Mouse (Mus musculus) heart, postnatal 0 days (tissue): ENCODE measurements around the gene Tnk2. TPM values are rescaled to one million over a fixed set of nuclear protein-coding genes. Genes with fewer than 3 reads are reported as not detected.

Experiments used
- ATAC-seq: fragments of 200-750 bp; cut with Nextera tagmentation; 2 replicates; pipeline ENCODE4 v1.8.0; 2017; ENCODE audit warnings: low read depth, moderate number of reproducible peaks, moderate library complexity; ENCODE audit not compliant: insufficient read depth
- DNase-seq: peaks from one replicate; pipeline ENCODE4 v3.0.0-alpha.2; 2016; ENCODE audit warnings: low spot score
- H3K27ac ChIP-seq: fragments of 300-500 bp; sonication (generic); 2 replicates; pipeline ENCODE4 v1.5.1; 2014; ENCODE audit warnings: low read depth, mild to moderate bottlenecking
- H3K27me3 ChIP-seq: fragments of 300-500 bp; sonication (generic); 2 replicates; pipeline ENCODE4 v1.6.1; 2014; ENCODE audit warnings: low read length, mixed read lengths; ENCODE audit not compliant: control insufficient read depth, insufficient read depth
- H3K36me3 ChIP-seq: fragments of 300-500 bp; sonication (generic); replicated peaks from 2 replicates; pipeline ENCODE4 v1.6.1; 2014; ENCODE audit warnings: low read length, mixed read lengths; ENCODE audit not compliant: control insufficient read depth, insufficient read depth
- H3K4me1 ChIP-seq: fragments of 300-500 bp; sonication (generic); 2 replicates; pipeline ENCODE4 v1.6.1; 2014; ENCODE audit warnings: antibody characterized with exemption; ENCODE audit not compliant: control insufficient read depth, insufficient read depth
- H3K4me2 ChIP-seq: fragments of 300-500 bp; sonication (generic); 2 replicates; pipeline ENCODE4 v1.6.1; 2014; ENCODE audit warnings: low read depth, mild to moderate bottlenecking, low read length, moderate library complexity
- H3K4me3 ChIP-seq: fragments of 300-500 bp; sonication (generic); 2 replicates; pipeline ENCODE4 v1.5.1; 2014; ENCODE audit warnings: low read depth, low read length
- H3K9ac ChIP-seq: fragments of 300-500 bp; sonication (generic); replicated peaks from 2 replicates; pipeline ENCODE4 v1.6.1; 2014; ENCODE audit warnings: low read depth, low read length, mixed read lengths
- H3K9me3 ChIP-seq: fragments of 300-500 bp; sonication (generic); replicated peaks from 2 replicates; pipeline ENCODE4 v1.6.1; 2016; ENCODE audit warnings: low read length; ENCODE audit not compliant: control insufficient read depth
- CTCF ChIP-seq: IDR thresholded peaks from 2 replicates; pipeline ENCODE4 v1.5.1; 2016; ENCODE audit warnings: antibody characterized with exemption, control low read depth, low read depth
- EP300 ChIP-seq: IDR thresholded peaks from 2 replicates; pipeline ENCODE4 v1.6.1; 2016; ENCODE audit warnings: antibody characterized with exemption, low read depth
- whole genome bisulfite sequencing: fragments of 180-500 bp; shearing (Covaris S2); extraction: QIAGEN DNeasy Blood & Tissue Kit; methylation state at CpG from one replicate; pipeline ENCODE4 v1.1.7; 2014; 5-methylcytosine and 5-hydroxymethylcytosine counted together
- polyA plus RNA-seq: library from polyadenylated mRNA; unstranded; fragments of >200 nt; fragmentation: Nextera tagmentation; extraction: Ambion mirVana; gene quantifications from 2 replicates; pipeline ENCODE4 v1.2.1, GENCODE M21; 2015
- total RNA-seq: library from RNA; depleted of rRNA; stranded (reverse); fragments of >200 nt; gene quantifications from 2 replicates; pipeline ENCODE4 v1.2.3, GENCODE M21; 2014; ENCODE audit warnings: low replicate concordance

Tnk2 gene
- total and polyA plus RNA-seq, 2 experiments from 2014 or later = 6.0 to 14.2 TPM

DNA sequence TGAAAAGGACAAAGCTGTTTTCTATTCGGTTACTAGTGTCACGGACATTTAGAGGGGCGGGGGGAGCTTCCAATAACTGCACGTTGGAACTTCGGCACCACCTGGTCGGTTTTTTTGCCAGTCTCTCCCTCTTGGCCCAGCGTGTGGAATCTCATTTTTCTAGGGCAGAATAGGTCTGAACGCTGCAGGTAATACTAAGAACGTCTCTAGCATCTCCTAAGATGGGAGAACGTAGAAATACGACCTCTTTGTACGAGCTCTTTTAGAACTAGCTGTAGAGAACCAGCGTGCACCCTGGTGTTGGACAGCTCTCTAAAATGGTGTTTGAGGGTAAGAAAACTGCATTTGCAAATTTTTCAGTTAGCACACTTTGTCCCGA, 34.3 kb upstream of the Tnk2 start:
- Histone ChIP-seq H3K27me3 (no peaks in the 10 kb centered on the region), H3K4me3 (peak overlapping the region; percentile 86), H3K27ac (peak overlapping the region; percentile 92), H3K9me3 (no peaks in the 10 kb centered on the region), H3K4me1 (0 out of 2 replicates have a peak, but pooled peaks cover 5% of the 10 kb centered on the region), H3K4me2 (peak overlapping the region; percentile 96), H3K9ac (peak overlapping the region; percentile 77), H3K36me3 (peaks cover 3% of the 10 kb centered on the region)
- ATAC-seq = no peak
- TF ChIP-seq CTCF = no peak
- TF ChIP-seq EP300 = no peak
- under 1% methylated on average over 14 of the region's 14 CpGs for WGBS
- DNase-seq = no peak

DNA sequence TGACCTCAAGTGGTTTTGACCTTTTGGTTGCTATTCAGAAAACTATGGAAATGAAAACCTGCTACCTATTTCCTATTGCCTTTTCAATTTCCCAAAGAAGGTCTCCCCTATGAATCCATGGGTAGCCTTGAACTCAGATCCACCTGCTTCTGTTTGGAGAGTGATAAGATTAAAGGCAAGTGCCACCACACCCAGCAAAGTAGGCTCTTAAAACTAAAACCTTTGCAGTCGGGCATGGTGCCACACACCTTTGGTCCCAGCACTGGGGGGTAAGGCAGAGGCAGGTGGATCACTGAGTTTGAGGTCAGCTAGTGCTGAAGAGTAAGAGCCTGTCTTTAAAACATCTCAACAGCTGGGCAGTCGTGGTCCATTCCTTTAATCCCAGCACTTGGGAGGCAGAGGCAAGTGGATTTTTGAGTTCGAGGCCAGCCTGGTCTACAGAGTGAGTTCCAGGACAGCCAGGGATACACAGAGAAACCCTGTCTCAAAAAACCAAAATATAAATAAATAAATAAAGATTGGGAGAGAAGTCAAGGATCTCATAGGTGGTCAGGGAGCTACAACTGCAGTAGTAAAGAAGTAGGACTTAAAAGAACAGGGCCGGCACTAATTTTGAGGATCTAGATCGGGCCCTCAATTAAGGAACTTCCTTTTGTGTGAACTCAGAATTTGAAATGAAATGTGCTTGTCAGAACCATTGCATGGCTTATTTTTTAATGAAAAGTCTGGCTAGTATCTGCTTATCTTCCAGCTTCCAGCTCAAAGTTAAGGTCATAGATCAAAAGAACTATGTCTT, 33.0 kb upstream of the Tnk2 start:
- Histone ChIP-seq H3K4me2 (peak overlapping the region; percentile 96), H3K27ac (0 out of 2 replicates have a peak overlapping the region, but pooled peaks have one; percentile 2), H3K4me3 (peak overlapping the region; percentile 86), H3K9me3 (no peaks in the 10 kb centered on the region), H3K9ac (peak overlapping the region; percentile 77; the same call in 1 of the 2 replicates), H3K27me3 (no peaks in the 10 kb centered on the region), H3K36me3 (peaks cover 13% of the 10 kb centered on the region), H3K4me1 (0 out of 2 replicates have a peak, but pooled peaks cover 5% of the 10 kb centered on the region)
- TF ChIP-seq EP300 = no peak
- TF ChIP-seq CTCF = no peak
- DNase-seq = no peak
- WGBS = 61% methylated on average over 5 of the region's 5 CpGs
- ATAC-seq = no peak

DNA sequence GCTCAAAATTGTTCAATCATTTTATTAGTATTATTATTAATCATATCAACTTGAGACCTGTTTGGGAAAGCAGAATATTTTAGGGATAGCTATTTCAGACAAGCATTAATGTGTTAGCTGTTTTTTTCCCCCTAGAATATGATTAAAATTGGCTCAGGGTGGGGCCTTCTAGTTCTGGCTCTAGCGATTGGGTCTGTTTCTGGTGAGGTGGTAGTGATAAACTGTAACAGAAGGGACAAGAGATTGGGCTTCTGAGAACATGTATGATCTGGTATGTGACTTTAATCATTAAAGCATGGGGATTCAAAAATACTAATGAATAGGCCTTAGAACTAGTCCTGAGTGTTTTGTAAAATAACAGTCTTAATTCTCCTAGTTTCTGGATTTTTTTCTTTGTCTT, 31.6 kb upstream of the Tnk2 start:
- peaks cover 22% of the 10 kb centered on the region for H3K36me3 ChIP-seq
- WGBS = 35% methylated on average over 1 of the region's 1 CpGs
- no peaks in the 10 kb centered on the region for H3K9me3 ChIP-seq
- no peak for DNase-seq
- no peak overlapping the region for H3K9ac ChIP-seq
- H3K4me2 ChIP-seq = no peak overlapping the region
- TF ChIP-seq EP300 (no peak), CTCF (no peak)
- H3K4me3 ChIP-seq = no peak overlapping the region
- no peaks in the 10 kb centered on the region for H3K27me3 ChIP-seq
- 0 out of 2 replicates have a peak, but pooled peaks cover 5% of the 10 kb centered on the region for H3K4me1 ChIP-seq
- no peak for ATAC-seq
- H3K27ac ChIP-seq = no peak overlapping the region

DNA sequence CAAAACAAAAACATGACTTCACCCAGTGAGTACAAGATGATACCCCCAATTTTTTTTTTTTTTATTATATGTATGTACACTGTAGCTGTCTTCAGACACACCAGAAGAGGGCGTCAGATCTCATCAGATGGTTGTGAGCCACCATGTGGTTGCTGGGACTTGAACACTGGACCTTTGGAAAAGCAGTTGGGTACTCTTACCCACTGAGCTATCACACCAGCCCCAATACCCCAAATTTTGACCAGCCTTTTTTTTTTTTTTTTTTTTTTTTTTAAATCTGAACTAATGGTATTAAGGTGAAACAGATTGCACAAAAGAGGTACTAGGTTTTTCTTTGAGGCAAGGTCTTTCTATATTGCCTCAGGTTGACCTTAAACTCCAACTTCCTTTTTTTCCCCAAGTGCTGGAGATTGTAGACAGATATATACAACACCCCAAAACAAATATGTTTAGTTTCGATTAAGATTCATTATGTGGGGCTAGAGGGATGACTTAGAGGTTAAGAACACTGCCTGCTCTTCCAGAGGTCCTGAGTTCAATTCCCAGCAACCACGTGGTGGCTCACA, 30.3 kb upstream of the Tnk2 start:
- 77% methylated on average over 3 of the region's 3 CpGs for whole genome bisulfite sequencing
- Histone ChIP-seq H3K4me2 (no peak overlapping the region), H3K9ac (no peak overlapping the region), H3K36me3 (peaks cover 32% of the 10 kb centered on the region), H3K27me3 (no peaks in the 10 kb centered on the region), H3K4me3 (no peak overlapping the region), H3K4me1 (0 out of 2 replicates have a peak, but pooled peaks cover 5% of the 10 kb centered on the region), H3K9me3 (no peaks in the 10 kb centered on the region), H3K27ac (no peak overlapping the region)
- ATAC-seq (no peak), DNase-seq (no peak)
- TF ChIP-seq EP300 (no peak), CTCF (no peak)

DNA sequence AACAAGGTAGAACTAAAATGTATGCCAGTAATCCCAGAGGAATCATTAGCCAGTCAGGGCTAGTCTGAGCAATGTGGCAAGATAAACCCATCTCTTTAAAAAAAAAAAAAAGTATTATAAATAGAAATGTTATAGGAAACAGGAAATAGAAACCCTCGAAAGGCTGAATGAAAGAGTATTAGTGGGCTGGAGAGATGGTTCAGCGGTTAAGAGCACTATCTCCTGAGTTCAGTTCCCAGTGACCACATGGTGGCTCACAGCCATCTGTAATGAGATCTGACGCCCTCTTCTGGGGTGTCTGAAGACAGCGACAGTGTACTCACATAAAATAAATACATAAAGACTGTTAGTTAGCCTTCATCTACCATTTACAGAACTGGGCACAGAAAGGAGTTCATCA, 29.6 kb upstream of the Tnk2 start:
- H3K36me3 ChIP-seq = peaks cover 38% of the 10 kb centered on the region
- no peaks in the 10 kb centered on the region for H3K9me3 ChIP-seq
- WGBS = 41% methylated on average over 4 of the region's 4 CpGs
- H3K9ac ChIP-seq = no peak overlapping the region
- ATAC-seq (no peak), DNase-seq (no peak)
- peak; percentile 25; the same call in 1 of the 2 replicates for TF ChIP-seq CTCF
- TF ChIP-seq EP300 = no peak
- no peak overlapping the region for H3K4me3 ChIP-seq
- H3K4me1 ChIP-seq = 0 out of 2 replicates have a peak, but pooled peaks cover 5% of the 10 kb centered on the region
- no peaks in the 10 kb centered on the region for H3K27me3 ChIP-seq
- no peak overlapping the region for H3K4me2 ChIP-seq
- H3K27ac ChIP-seq = no peak overlapping the region
